Mouse (Mus musculus): ENCODE results near the gene Zeb2. TPM values are rescaled to one million over a fixed set of nuclear protein-coding genes. Genes with fewer than 3 reads are reported as not detected.

Gene Zeb2
- polyA plus RNA-seq, 1 experiment: 143 TPM

- H3K27ac ChIP-seq (ENCODE audit: control insufficient read depth, insufficient read depth, low read depth, low read length, poor library complexity): no peak overlapping the region
Observed at GRCm38 (mm10) chr2:44978038-44978437, 139.2 kb downstream of the Zeb2 start.

DNA sequence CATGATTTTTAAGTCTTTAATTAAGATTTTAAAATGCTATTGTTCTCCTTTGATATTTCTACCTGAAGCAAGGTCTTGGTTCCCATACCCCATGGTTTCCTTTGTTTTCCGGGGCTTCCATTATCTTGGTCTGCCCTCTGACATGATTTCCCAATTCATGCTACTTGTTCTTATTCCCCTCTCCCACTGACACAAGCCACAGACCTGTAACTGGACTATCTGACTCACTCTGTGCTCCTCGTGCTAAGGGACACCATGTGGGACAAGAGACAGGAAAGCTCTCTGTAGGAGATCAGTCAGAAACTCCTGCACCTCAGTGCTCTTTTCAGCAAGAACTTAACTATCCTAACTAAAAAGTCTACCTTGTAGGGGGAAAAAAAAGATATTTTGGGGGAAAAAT is 139.6 kb downstream of the Zeb2 start:
- TF ChIP-seq POLR2A (IDR thresholded peaks at IDR 0.05; ENCODE audit: borderline replicate concordance, control insufficient read depth, low read depth, low read length) (no peak), CTCF (IDR thresholded peaks at IDR 0.05; ENCODE audit: control insufficient read depth, insufficient read depth, low read length) (no peak)
- Histone ChIP-seq H3K4me3 (replicated peaks; ENCODE audit: control insufficient read depth, low read depth, low read length) (no peak overlapping the region), H3K27ac (ENCODE audit: control insufficient read depth, insufficient read depth, low read depth, low read length, poor library complexity) (no peak overlapping the region), H3K4me1 (ENCODE audit: control insufficient read depth, insufficient read depth, low read length) (peaks cover 3% of the 10 kb centered on the region; the same call in 1 of the 2 replicates)
- 40% methylated on average over 2 of the region's 2 CpGs for WGBS

More at GRCm38 (mm10) chr2:44978038-44978437, 139.2 kb downstream of the Zeb2 start:
- no peak for TF ChIP-seq POLR2A (IDR thresholded peaks at IDR 0.05; ENCODE audit: borderline replicate concordance, control insufficient read depth, low read depth, low read length)
- no peak for TF ChIP-seq CTCF (IDR thresholded peaks at IDR 0.05; ENCODE audit: control insufficient read depth, insufficient read depth, low read length)
- whole genome bisulfite sequencing: 85% methylated on average over 6 of the region's 6 CpGs
- Histone ChIP-seq H3K4me3 (replicated peaks; ENCODE audit: control insufficient read depth, low read depth, low read length) (no peak overlapping the region), H3K4me1 (ENCODE audit: control insufficient read depth, insufficient read depth, low read length) (peaks cover 3% of the 10 kb centered on the region; the same call in 1 of the 2 replicates)

DNA sequence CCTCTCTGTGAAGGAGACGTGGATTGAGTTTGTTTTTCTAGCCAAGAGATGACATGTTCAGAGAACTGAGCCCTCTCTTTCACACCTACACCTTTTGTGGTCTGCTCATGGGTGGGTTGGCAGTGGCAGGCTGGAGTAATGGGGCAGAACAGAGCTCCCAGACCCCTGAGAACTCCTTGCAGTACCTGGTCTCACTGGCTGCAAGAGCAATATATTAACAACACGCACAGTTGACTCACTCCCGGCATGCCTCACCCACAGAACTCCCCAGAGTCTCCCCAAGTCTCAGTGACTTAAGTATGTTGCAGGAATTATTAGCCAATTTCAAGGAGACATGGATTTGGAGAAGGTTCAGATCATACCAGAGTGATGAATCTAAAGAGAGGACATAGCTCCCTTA is 140.1 kb downstream of the Zeb2 start:
- 74% methylated on average over 3 of the region's 3 CpGs for WGBS
- no peak overlapping the region for H3K27ac ChIP-seq (ENCODE audit: control insufficient read depth, insufficient read depth, low read depth, low read length, poor library complexity)
- peaks cover 3% of the 10 kb centered on the region; the same call in 1 of the 2 replicates for H3K4me1 ChIP-seq (ENCODE audit: control insufficient read depth, insufficient read depth, low read length)
- no peak for TF ChIP-seq CTCF (IDR thresholded peaks at IDR 0.05; ENCODE audit: control insufficient read depth, insufficient read depth, low read length)
- TF ChIP-seq POLR2A (IDR thresholded peaks at IDR 0.05; ENCODE audit: borderline replicate concordance, control insufficient read depth, low read depth, low read length): no peak
- no peak overlapping the region for H3K4me3 ChIP-seq (replicated peaks; ENCODE audit: control insufficient read depth, low read depth, low read length)

DNA sequence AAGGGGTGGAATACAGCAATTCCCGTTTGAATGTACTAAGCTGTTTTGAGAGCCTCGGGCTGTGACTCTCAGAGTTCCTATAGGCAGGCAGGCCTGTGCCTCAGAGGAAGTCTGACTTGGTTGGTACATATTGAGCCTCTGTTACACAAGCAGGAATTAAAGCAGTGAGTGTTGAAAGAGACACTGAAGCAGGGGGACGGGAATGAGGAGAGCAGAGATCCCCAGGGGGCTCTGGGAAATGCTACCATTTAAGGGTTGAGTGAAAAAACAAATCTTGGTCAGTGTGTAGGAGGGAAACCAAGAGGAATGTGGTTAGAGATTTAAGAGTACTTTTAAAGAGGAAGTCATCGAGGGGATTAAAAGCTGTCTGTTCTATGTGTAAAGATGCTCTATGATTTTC is 140.7 kb downstream of the Zeb2 start:
- Histone ChIP-seq H3K4me3 (replicated peaks; ENCODE audit: control insufficient read depth, low read depth, low read length) (no peak overlapping the region), H3K27ac (ENCODE audit: control insufficient read depth, insufficient read depth, low read depth, low read length, poor library complexity) (no peak overlapping the region), H3K4me1 (ENCODE audit: control insufficient read depth, insufficient read depth, low read length) (peaks cover 3% of the 10 kb centered on the region; the same call in 1 of the 2 replicates)
- WGBS: 20% methylated on average over 4 of the region's 4 CpGs
- no peak for TF ChIP-seq CTCF (IDR thresholded peaks at IDR 0.05; ENCODE audit: control insufficient read depth, insufficient read depth, low read length)
- TF ChIP-seq POLR2A (IDR thresholded peaks at IDR 0.05; ENCODE audit: borderline replicate concordance, control insufficient read depth, low read depth, low read length): no peak

GRCm38 (mm10) chr2:44973828-44974227 is 143.4 kb downstream of the Zeb2 start:
- no peak for TF ChIP-seq POLR2A (IDR thresholded peaks at IDR 0.05; ENCODE audit: borderline replicate concordance, control insufficient read depth, low read depth, low read length)
- TF ChIP-seq CTCF (IDR thresholded peaks at IDR 0.05; ENCODE audit: control insufficient read depth, insufficient read depth, low read length): no peak
- WGBS: 61% methylated on average over 6 of the region's 6 CpGs
- Histone ChIP-seq H3K4me3 (replicated peaks; ENCODE audit: control insufficient read depth, low read depth, low read length) (no peak overlapping the region), H3K27ac (ENCODE audit: control insufficient read depth, insufficient read depth, low read depth, low read length, poor library complexity) (no peak overlapping the region), H3K4me1 (ENCODE audit: control insufficient read depth, insufficient read depth, low read length) (peaks cover 3% of the 10 kb centered on the region; the same call in 1 of the 2 replicates)

GRCm38 (mm10) chr2:44970087-44970646 is 147.0 kb downstream of the Zeb2 start:
- 64% methylated on average over 6 of the region's 6 CpGs for WGBS
- H3K27ac ChIP-seq (ENCODE audit: control insufficient read depth, insufficient read depth, low read depth, low read length, poor library complexity): no peak overlapping the region

DNA sequence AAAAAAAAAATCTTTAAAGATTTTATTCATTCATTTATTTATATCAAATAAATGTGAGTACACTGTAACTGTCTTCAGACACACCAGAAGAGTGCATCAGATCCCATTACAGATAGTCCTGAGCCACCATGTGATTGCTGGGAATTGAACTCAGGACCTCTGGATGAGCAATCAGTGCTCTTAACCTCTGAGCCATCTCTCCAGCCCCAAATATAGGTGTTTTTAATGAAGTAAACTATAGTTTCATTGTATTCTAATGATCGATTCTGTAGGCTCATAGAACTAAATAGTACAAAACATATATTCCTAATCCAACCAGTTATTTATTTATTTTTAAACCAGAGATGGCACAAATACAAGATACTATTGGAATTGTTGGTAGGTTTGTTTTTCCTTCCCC is 147.6 kb downstream of the Zeb2 start:
- H3K4me3 ChIP-seq (replicated peaks; ENCODE audit: control insufficient read depth, low read depth, low read length): no peak overlapping the region
- H3K27ac ChIP-seq (ENCODE audit: control insufficient read depth, insufficient read depth, low read depth, low read length, poor library complexity): no peak overlapping the region
- 80% methylated on average over 1 of the region's 1 CpGs for WGBS
- H3K4me1 ChIP-seq (ENCODE audit: control insufficient read depth, insufficient read depth, low read length): no peaks in the 10 kb centered on the region; the same call in 1 of the 2 replicates
- TF ChIP-seq POLR2A (IDR thresholded peaks at IDR 0.05; ENCODE audit: borderline replicate concordance, control insufficient read depth, low read depth, low read length): no peak
- no peak for TF ChIP-seq CTCF (IDR thresholded peaks at IDR 0.05; ENCODE audit: control insufficient read depth, insufficient read depth, low read length)

More at GRCm38 (mm10) chr2:44970087-44970646, 147.0 kb downstream of the Zeb2 start:
- no peak overlapping the region for H3K4me3 ChIP-seq (replicated peaks; ENCODE audit: control insufficient read depth, low read depth, low read length)
- H3K4me1 ChIP-seq (ENCODE audit: control insufficient read depth, insufficient read depth, low read length): no peaks in the 10 kb centered on the region; the same call in 1 of the 2 replicates
- TF ChIP-seq POLR2A (IDR thresholded peaks at IDR 0.05; ENCODE audit: borderline replicate concordance, control insufficient read depth, low read depth, low read length): no peak

DNA sequence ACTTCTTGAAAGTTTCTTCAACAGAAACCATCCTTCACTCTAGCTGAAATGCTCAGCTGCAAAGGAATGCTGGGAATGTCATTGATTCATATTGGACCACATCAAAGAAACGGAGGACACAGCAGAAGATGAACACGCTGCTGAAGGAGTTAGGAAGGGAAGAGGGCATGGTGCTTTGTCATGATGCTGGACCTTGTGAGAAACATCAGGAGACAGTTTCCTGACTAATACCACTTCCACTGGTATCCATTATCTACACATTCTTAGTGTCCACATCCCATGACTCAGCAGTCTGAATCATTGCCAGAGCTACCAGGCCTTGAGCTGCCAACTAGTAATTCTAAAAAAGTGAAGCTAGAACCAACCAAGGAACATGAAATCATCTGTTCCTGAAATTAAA is 148.0 kb downstream of the Zeb2 start:
- no peaks in the 10 kb centered on the region; the same call in 1 of the 2 replicates for H3K4me1 ChIP-seq (ENCODE audit: control insufficient read depth, insufficient read depth, low read length)
- no peak overlapping the region for H3K27ac ChIP-seq (ENCODE audit: control insufficient read depth, insufficient read depth, low read depth, low read length, poor library complexity)
- TF ChIP-seq POLR2A (IDR thresholded peaks at IDR 0.05; ENCODE audit: borderline replicate concordance, control insufficient read depth, low read depth, low read length) (no peak), CTCF (IDR thresholded peaks at IDR 0.05; ENCODE audit: control insufficient read depth, insufficient read depth, low read length) (no peak)
- 75% methylated on average over 2 of the region's 2 CpGs for whole genome bisulfite sequencing
- no peak overlapping the region for H3K4me3 ChIP-seq (replicated peaks; ENCODE audit: control insufficient read depth, low read depth, low read length)
